Mouse (Mus musculus): ENCODE data around the gene Ralgps1.

- TF ChIP-seq GATA1 (IDR thresholded peaks at IDR 0.05; ENCODE audit: low read length), result no peak
- TF ChIP-seq TAL1 (IDR thresholded peaks at IDR 0.05; ENCODE audit: low read length), result no peak
These were observed 17.9 kb downstream of the Ralgps1 start for GRCm38 (mm10) chr2:33353432-33353831.
